Mouse (Mus musculus) heart, postnatal 0 days (tissue): ENCODE measurements around the gene H2afx. TPM values are rescaled to one million over a fixed set of nuclear protein-coding genes. Genes with fewer than 3 reads are reported as not detected.
"Not testable (repeated sequence)": the region's sequence is repeated elsewhere in the genome, so short reads cannot be mapped to it uniquely, and the experiment has no call there.

Experiments used
- ATAC-seq: fragments of 200-750 bp; cut with Nextera tagmentation; 2 replicates; pipeline ENCODE4 v1.8.0; 2017; ENCODE audit warnings: low read depth, moderate number of reproducible peaks, moderate library complexity; ENCODE audit not compliant: insufficient read depth
- DNase-seq: peaks from one replicate; pipeline ENCODE4 v3.0.0-alpha.2; 2016; ENCODE audit warnings: low spot score
- H3K27ac ChIP-seq: fragments of 300-500 bp; sonication (generic); 2 replicates; pipeline ENCODE4 v1.5.1; 2014; ENCODE audit warnings: low read depth, mild to moderate bottlenecking
- H3K27me3 ChIP-seq: fragments of 300-500 bp; sonication (generic); 2 replicates; pipeline ENCODE4 v1.6.1; 2014; ENCODE audit warnings: low read length, mixed read lengths; ENCODE audit not compliant: control insufficient read depth, insufficient read depth
- H3K36me3 ChIP-seq: fragments of 300-500 bp; sonication (generic); replicated peaks from 2 replicates; pipeline ENCODE4 v1.6.1; 2014; ENCODE audit warnings: low read length, mixed read lengths; ENCODE audit not compliant: control insufficient read depth, insufficient read depth
- H3K4me1 ChIP-seq: fragments of 300-500 bp; sonication (generic); 2 replicates; pipeline ENCODE4 v1.6.1; 2014; ENCODE audit warnings: antibody characterized with exemption; ENCODE audit not compliant: control insufficient read depth, insufficient read depth
- H3K4me2 ChIP-seq: fragments of 300-500 bp; sonication (generic); 2 replicates; pipeline ENCODE4 v1.6.1; 2014; ENCODE audit warnings: low read depth, mild to moderate bottlenecking, low read length, moderate library complexity
- H3K4me3 ChIP-seq: fragments of 300-500 bp; sonication (generic); 2 replicates; pipeline ENCODE4 v1.5.1; 2014; ENCODE audit warnings: low read depth, low read length
- H3K9ac ChIP-seq: fragments of 300-500 bp; sonication (generic); replicated peaks from 2 replicates; pipeline ENCODE4 v1.6.1; 2014; ENCODE audit warnings: low read depth, low read length, mixed read lengths
- H3K9me3 ChIP-seq: fragments of 300-500 bp; sonication (generic); replicated peaks from 2 replicates; pipeline ENCODE4 v1.6.1; 2016; ENCODE audit warnings: low read length; ENCODE audit not compliant: control insufficient read depth
- CTCF ChIP-seq: IDR thresholded peaks from 2 replicates; pipeline ENCODE4 v1.5.1; 2016; ENCODE audit warnings: antibody characterized with exemption, control low read depth, low read depth
- EP300 ChIP-seq: IDR thresholded peaks from 2 replicates; pipeline ENCODE4 v1.6.1; 2016; ENCODE audit warnings: antibody characterized with exemption, low read depth
- WGBS: fragments of 180-500 bp; shearing (Covaris S2); extraction: QIAGEN DNeasy Blood & Tissue Kit; methylation state at CpG from one replicate; pipeline ENCODE4 v1.1.7; 2014; 5-methylcytosine and 5-hydroxymethylcytosine counted together
- polyA plus RNA-seq: library from polyadenylated mRNA; unstranded; fragments of >200 nt; fragmentation: Nextera tagmentation; extraction: Ambion mirVana; gene quantifications from 2 replicates; pipeline ENCODE4 v1.2.1, GENCODE M21; 2015
- total RNA-seq: library from RNA; depleted of rRNA; stranded (reverse); fragments of >200 nt; gene quantifications from 2 replicates; pipeline ENCODE4 v1.2.3, GENCODE M21; 2014; ENCODE audit warnings: low replicate concordance

Gene H2afx
- total and polyA plus RNA-seq, 2 experiments from 2014 or later = 69.3 to 285 TPM

DNA sequence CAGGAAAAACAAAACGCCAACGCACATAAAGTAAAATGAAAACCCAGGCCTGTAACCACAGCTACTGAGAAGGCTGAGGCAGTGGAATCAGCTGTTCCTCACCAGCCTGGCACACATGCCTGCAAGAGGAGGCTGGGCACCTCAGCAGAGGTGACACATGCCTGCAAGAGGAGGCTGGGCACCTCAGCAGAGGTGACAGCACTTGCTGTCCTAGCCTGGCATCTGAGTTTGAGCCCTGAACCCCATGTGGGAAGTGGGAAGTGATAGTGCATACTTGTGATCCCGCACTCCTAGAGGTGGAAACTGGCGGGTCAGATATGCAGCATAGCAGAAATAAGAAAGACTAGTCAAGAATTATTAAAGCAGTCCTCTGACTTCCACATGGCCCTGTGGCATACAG lies 16.9 kb downstream of the H2afx start:
- no peak overlapping the region for H3K9ac ChIP-seq
- no peaks in the 10 kb centered on the region for H3K27me3 ChIP-seq
- H3K4me1 ChIP-seq = no peaks in the 10 kb centered on the region
- no peaks in the 10 kb centered on the region for H3K9me3 ChIP-seq
- TF ChIP-seq EP300 (no peak), CTCF (no peak)
- no peak overlapping the region for H3K4me3 ChIP-seq
- DNase-seq (no peak), ATAC-seq (no peak)
- no peak overlapping the region for H3K4me2 ChIP-seq
- WGBS = 95% methylated on average over 4 of the region's 4 CpGs
- no peak overlapping the region for H3K27ac ChIP-seq
- peaks cover 94% of the 10 kb centered on the region for H3K36me3 ChIP-seq

GRCm38 (mm10) chr9:44352337-44352736 lies 17.8 kb downstream of the H2afx start:
- WGBS = 89% methylated on average over 10 of the region's 10 CpGs
- Histone ChIP-seq H3K27me3 (no peaks in the 10 kb centered on the region), H3K36me3 (peaks cover 93% of the 10 kb centered on the region), H3K27ac (no peak overlapping the region), H3K9me3 (no peaks in the 10 kb centered on the region), H3K4me2 (no peak overlapping the region), H3K4me3 (no peak overlapping the region), H3K4me1 (no peaks in the 10 kb centered on the region), H3K9ac (no peak overlapping the region)
- DNase-seq (no peak), ATAC-seq (no peak)
- TF ChIP-seq EP300 (no peak), CTCF (no peak)

DNA sequence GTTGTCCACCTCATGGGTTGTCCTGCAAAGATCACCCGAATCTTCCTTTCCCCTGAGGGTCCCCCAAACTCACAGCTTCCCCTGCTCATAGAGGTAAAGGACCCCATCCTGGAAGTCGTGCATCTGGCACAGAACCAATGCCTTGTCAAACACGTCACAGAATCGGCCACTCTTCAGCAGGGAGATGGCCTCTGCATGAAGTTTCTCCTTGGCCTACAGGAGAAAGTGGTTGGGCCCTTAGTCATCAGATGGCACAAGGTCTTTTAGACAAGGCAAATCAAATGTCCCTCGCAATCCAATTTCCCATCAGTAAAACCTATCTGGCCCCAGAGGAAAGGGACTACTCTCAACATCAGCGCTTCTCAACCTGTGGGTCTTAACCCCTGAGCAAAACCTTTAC lies 18.6 kb downstream of the H2afx start:
- H3K9me3 ChIP-seq = no peaks in the 10 kb centered on the region
- H3K9ac ChIP-seq = no peak overlapping the region
- no peak overlapping the region for H3K4me2 ChIP-seq
- H3K4me3 ChIP-seq = no peak overlapping the region
- DNase-seq = no peak
- TF ChIP-seq EP300 (no peak), CTCF (no peak)
- no peak overlapping the region for H3K27ac ChIP-seq
- ATAC-seq = no peak
- H3K27me3 ChIP-seq = no peaks in the 10 kb centered on the region
- H3K36me3 ChIP-seq = peaks cover 91% of the 10 kb centered on the region
- WGBS = 92% methylated on average over 6 of the region's 6 CpGs
- H3K4me1 ChIP-seq = no peaks in the 10 kb centered on the region

DNA sequence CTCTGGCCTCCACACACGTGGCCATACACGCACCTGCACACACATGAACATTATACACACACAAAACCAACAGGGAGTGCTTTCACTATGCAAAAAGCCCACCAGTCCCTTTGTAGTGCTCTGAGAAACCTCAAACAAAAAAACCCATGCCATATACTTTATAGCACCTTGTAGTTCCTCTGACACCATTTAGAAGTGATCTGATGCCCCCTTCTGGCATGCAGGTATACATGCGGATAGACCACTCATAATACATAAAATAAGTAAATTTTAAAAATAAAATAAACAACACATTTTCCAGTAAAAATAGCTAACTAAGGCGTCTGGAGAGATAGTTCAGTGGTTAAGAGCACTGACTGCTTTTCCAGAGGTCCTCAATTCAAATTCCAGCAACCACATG lies 22.7 kb downstream of the H2afx start:
- no peak overlapping the region for H3K9ac ChIP-seq
- H3K27ac ChIP-seq = no peak overlapping the region
- no peak for ATAC-seq
- 78% methylated on average over 4 of the region's 4 CpGs for WGBS
- H3K9me3 ChIP-seq = no peaks in the 10 kb centered on the region
- H3K27me3 ChIP-seq = no peaks in the 10 kb centered on the region
- no peaks in the 10 kb centered on the region for H3K4me1 ChIP-seq
- no peak overlapping the region for H3K4me3 ChIP-seq
- TF ChIP-seq CTCF (peak; percentile 56), EP300 (no peak)
- peaks cover 69% of the 10 kb centered on the region for H3K36me3 ChIP-seq
- H3K4me2 ChIP-seq = no peak overlapping the region
- peak; percentile 55 for DNase-seq

- DNase-seq = peak; percentile 97
- H3K27ac ChIP-seq = peak within 1 kb of the TSS; percentile 84
- no peaks in the 10 kb centered on the region for H3K9me3 ChIP-seq
- H3K4me2 ChIP-seq = peak within 1 kb of the TSS; percentile 79
- H3K9ac ChIP-seq = peak within 1 kb of the TSS; percentile 73
- H3K4me3 ChIP-seq = peak within 1 kb of the TSS; percentile 85
- WGBS = under 1% methylated on average over 44 of the region's 44 CpGs
- H3K36me3 ChIP-seq = peaks cover 27% of the 10 kb centered on the region
- H3K4me1 ChIP-seq = no peaks in the 10 kb centered on the region
- ATAC-seq = peak; percentile 95
- no peaks in the 10 kb centered on the region for H3K27me3 ChIP-seq
- TF ChIP-seq CTCF (peak; percentile 9; the same call in 1 of the 2 replicates), EP300 (peak; percentile 74; the same call in 1 of the 2 replicates)
Measured at GRCm38 (mm10) chr9:44361190-44361917, 26.9 kb downstream of the H2afx start, which contains the start of gene Vps11. Gene Vps11, minus strand, starts transcription at chr9:44361670.

DNA sequence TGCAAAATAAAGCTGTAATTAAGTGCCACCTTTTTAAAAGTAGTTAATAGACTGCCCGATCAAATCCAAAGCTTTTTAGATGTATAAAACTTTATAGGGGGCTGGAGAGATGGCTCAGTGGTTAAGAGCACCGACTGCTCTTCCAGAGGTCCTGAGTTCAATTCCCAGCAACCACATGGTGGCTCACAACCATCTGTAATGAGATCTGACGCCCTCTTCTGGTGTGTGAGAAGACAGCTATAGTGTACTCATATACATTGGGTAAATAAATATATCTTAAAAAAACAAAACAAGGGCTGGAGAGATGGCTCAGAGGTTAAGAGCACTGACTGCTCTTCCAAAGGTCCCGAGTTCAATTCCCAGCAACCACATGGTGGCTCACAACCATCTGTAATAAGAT lies 27.4 kb downstream of the H2afx start:
- Histone ChIP-seq H3K27ac (peak overlapping the region; percentile 84), H3K36me3 (peaks cover 21% of the 10 kb centered on the region), H3K4me2 (peak overlapping the region; percentile 79), H3K4me3 (peak overlapping the region; percentile 85)
- H3K9me3 ChIP-seq, ATAC-seq, H3K27me3 ChIP-seq, H3K9ac ChIP-seq, H3K4me1 ChIP-seq, DNase-seq: not testable (repeated sequence)
- 45% methylated on average over 4 of the region's 4 CpGs for whole genome bisulfite sequencing
